Comparison of ENCODE assay signal across 19 mouse cellular contexts in the genomic region with DNA sequence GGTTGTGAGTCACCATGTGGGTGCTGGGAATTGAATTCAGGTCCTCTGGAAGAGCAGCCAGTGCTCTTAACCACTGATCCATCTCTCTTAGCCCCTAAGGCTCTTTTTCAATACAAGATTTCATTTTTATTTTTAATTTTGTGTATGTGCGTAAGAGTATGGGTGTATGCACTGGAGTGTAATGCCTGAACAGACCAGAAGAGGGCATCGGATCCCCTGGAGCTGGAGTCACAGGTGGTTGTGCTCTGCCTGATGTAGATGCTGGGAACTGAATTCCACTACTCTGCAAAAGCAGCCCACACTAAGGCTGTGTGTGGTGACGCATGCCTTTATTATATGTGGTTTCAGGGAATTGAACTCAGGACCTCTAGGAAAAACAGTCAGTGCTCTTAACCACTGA.
"Had no signal": no experiment of that assay in that cellular context is flagged by ENCODE, and none has a peak within 500 bp of the region (broad histone marks: within the 10 kb centered on the region; RNA-seq: fewer than 3 reads in every experiment).

No protein-coding gene starts in this region.

- H3K4me2 ChIP-seq: liver, embryonic 15.5 days; lung, embryonic 15.5 days; midbrain, embryonic 13.5 days; neural tube, embryonic 13.5 days had no signal

- H3K27ac ChIP-seq: kidney, postnatal 0 days; layer of hippocampus, adult 2 months; left cerebral cortex, adult 2 months; liver, embryonic 15.5 days; lung, embryonic 15.5 days; midbrain, embryonic 13.5 days; neural tube, embryonic 13.5 days had no signal

- H3K9ac ChIP-seq: liver, embryonic 15.5 days; lung, embryonic 15.5 days; midbrain, embryonic 13.5 days; neural tube, embryonic 13.5 days had no signal

- DNase-seq: kidney, adult 2 months; kidney, postnatal 25 days; layer of hippocampus, adult 9-11 months; layer of hippocampus, postnatal 36 days; lung, adult 18-20 months; lung, postnatal 10 days; lung, postnatal 36 days; retina, postnatal 1 day; right cerebral cortex, postnatal 25 days; thymus, postnatal 25 days had no signal

- H3K27me3 ChIP-seq: liver, embryonic 15.5 days; lung, embryonic 15.5 days; midbrain, embryonic 13.5 days; neural tube, embryonic 13.5 days had no signal

- H3K4me1 ChIP-seq: liver, embryonic 15.5 days; lung, embryonic 15.5 days; midbrain, embryonic 13.5 days; neural tube, embryonic 13.5 days had no signal

- H3K36me3 ChIP-seq: liver, embryonic 15.5 days; lung, embryonic 15.5 days; midbrain, embryonic 13.5 days; neural tube, embryonic 13.5 days had no signal

- H3K4me3 ChIP-seq: layer of hippocampus, adult 2 months; left cerebral cortex, adult 2 months; liver, embryonic 15.5 days; lung, embryonic 15.5 days; midbrain, embryonic 13.5 days; myocyte; neural tube, embryonic 13.5 days had no signal

- ATAC-seq: midbrain, embryonic 13.5 days; midbrain, embryonic 16.5 days had no signal

- H3K9me3 ChIP-seq: liver, embryonic 15.5 days; lung, embryonic 15.5 days; neural tube, embryonic 13.5 days had no signal
